Mouse (Mus musculus): ENCODE results near the gene Dnaja2.

The Dnaja2 gene

DNA sequence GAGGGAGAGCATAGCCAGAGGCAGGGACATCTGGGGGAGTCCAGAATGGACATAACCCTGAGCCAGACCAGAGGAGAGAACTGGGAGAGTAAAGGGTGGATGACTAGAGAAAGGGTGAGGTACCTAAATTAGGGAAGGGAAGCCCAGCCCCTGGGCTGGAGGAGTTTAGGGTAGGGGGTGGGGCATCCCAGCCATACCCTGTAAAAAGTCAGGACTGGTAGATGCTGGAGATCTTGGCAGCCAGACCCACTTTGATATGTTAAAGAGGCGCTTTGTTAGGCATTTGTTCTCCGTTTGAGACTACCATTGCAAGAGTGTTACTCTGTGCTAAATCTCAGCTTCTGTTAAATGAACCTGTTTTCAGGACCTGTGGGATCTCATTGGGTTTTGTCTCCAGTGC is 56.6 kb downstream of the Dnaja2 start:
- DNase-seq, result no peak

DNA sequence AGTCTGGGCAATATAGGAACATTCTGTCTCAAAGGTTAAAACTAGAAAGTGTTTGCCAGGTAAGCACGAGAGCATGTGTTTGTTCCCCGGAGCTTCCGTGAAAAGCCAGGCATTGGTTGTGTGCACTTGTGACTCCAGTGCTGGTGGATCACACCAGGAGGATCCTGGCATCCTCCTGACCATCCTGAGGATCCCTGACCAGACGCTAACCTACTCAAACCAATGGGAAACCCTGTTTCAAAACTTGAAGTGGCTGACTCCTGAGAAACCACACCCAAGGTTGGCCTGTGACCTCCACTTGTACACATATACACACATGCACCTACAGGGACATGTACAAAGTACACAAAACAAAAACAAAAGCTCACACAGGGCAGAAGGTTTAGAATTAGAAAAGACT is 58.4 kb downstream of the Dnaja2 start:
- no peak for DNase-seq

DNA sequence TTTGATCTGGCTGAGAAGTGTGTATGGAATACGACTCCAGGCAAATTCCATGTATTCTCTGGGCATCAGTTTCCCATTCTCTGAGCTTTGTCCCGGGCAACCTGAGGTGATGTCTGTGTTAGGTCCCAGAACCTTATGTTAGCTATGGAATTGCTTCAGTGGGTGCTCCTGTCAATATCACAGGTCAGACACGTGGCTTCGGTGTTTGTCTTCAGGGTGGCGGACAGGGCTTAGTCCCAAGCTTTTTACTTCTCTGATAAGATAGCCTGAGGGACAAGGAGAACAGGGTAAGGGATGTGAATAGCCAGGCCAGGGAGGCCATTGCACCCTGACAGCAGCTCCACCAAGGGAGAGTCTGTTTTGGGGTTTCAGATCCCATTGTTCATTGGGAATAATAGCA is 59.0 kb downstream of the Dnaja2 start:
- DNase-seq, result no peak

DNA sequence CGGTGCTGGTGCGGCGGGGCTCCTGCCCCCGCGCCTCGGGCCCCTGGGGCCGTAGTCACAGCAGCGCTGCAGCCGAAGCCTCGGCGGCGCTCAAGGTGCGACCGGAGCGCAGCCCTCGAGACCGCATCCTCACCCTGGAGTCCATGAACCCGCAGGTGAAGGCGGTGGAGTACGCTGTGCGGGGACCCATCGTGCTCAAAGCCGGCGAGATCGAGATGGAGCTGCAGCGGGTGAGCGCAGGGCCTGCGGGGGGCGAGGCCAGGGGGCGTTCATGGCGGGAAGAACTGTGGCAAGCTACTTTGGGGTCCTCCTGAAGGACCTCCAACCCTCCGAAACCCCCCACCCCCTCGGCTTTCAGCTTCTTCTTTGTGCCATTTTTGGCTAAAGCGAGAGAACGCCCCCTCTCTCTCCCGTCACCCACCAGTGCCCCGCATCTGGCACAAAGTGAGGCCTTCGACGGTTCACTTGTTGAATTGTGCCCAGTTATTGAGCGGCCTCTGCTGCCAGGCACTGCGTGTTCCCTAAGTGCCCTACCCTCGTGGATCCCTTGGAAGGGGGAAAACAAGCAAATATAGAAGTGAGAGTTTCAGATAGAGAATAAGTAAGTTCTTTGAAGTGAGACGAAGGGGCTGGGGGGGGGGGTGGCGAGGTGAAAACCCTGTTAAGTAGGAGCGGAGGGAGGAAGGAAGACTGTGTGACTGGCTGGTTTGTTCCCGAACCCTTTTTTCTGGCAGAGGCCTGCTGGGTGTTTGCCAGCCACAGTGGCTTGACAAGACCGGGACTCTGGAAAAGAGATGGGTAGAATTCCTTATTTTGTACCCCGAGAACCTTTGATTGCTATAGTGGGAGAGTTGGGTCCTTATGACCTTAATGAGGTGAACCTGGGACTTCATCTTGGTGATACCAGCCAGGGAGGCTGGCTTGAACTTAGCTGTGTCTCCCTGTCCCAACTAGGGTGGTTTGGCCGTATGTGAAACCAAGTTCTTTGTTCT is 61.9 kb downstream of the Dnaja2 start:
- no peak for DNase-seq

DNA sequence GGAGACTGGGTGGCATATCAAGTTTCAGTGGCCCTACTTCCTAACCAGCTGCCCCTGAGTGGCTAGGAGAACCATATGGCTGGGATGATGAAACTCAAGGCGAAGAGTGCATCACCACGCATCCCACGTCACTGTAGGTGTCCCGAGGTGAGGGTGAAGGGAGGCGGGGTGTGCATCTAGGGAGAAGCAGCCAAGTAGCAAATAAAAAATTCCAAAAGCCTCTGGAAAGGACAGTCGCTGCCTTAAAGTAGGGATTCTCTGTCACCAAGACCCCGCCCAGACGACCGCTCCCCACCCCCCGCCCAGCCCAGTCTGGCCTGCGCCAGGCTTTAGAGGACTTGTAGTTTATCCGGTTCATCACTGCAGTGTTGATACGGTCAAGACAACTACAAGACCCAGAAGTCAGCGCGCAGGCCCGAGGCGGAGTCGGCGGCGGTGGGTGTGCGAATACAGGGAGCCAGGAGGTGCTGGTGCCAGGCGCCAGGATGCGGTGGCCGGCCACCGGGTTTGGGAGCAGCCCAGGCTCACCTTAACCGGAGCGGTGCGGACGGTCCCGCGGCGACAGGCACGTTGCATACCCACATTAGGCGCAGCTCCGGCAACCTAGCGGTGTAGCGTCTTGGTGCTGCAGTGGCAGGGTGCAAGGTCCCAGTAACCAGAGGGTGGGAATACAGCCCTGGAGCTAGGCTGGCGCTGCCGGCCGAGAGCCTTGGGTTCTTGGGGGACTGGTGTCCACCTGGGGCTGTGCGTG is 62.8 kb downstream of the Dnaja2 start, which contains the start of gene Gpt2:
Gene Gpt2, plus strand, starts transcription at position 452 of the 751 bp plus-strand sequence.
- DNase-seq, result peak; percentile 99

DNA sequence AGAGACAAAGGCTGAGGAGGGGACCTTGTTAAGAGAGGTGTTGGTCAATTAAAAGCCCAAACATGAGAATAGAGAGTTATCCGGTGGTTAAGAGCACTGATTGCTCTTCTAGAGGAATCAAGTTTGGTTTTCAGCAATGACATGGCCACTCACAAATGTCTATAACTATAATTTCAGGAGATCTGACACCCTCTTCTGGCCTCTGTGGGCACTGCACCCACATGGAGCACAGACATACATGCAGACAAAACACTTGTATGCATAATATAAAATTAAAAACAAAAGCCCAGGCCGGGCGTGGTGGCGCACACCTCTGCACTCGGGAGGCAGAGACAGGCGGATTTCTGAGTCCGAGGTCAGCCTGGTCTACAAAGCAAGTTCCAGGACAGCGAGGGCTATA is 65.6 kb downstream of the Dnaja2 start:
- no peak for DNase-seq

DNA sequence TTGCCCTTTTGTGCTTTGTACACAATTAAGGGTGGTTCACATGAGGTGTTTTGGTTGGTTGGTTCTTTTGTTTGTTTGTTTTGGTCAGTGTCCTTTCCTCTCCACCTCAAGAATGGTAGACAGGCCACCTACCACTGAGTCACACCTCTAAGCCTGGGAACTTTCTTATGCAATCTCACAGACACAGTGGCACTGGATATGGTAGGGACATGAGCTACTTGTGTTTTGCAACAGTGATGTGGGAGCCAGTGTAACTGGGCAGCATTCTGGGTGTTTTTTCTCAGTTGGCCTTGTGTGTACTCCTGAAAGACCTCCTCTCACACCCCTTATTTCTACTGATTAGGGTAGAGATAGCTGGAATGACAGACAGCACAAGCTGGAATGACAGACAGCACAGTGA is 66.5 kb downstream of the Dnaja2 start:
- DNase-seq, result no peak

DNA sequence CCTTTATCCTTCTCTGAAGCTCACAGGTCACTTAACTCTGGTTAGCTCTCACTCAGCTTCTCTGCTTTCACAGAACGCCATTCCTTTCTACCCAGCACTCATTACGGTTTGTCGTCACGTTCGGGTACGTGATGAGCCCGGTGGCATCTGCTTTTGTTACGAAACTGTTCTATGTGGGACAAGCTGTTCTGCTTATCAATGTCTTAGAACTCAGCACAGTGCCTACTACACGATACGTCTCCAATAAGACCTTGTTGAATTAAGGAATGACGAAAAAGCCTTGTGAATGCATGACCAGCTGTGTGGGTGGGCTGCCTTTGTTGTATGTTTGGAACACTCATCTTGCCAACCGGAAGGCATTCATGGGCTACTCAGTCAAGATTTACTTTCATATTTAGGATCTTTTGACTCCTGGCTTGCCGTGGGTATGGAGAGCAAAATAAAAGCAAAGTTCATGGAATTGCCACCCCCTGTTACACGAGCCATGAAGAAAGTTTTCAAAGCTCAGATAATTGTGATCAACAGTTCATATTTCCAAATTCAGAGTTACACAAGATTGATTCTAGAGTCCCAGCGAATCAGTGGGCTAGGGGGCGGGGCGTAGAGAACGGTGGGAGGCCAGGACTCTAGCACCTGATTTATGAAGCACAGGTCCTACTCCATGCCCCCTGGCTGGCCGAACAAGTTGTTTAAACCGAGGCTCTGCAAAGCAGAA is 67.1 kb downstream of the Dnaja2 start:
- no peak for DNase-seq
